Mouse (Mus musculus) left cerebral cortex, postnatal 4 days (tissue): ENCODE results near the gene Il17d. TPM values are rescaled to one million over a fixed set of nuclear protein-coding genes. Genes with fewer than 3 reads are reported as not detected.

Experiments used
- DNase-seq: peaks from one replicate; pipeline ENCODE4 v3.0.0-alpha.2; 2022
- intact Hi-C: fragments of 180-260 bp; cut with DNase I; formaldehyde crosslinking; loops from one replicate; pipeline ENCODE4 v1.15.1; 2025
- total RNA-seq, 2 experiments: library from RNA; stranded (reverse); gene quantifications; 2 replicates each; pipeline ENCODE4 v1.2.3; 2021

Il17d gene
- 10 to 100 TPM; 20.6 to 21.6 TPM for total RNA-seq

DNA sequence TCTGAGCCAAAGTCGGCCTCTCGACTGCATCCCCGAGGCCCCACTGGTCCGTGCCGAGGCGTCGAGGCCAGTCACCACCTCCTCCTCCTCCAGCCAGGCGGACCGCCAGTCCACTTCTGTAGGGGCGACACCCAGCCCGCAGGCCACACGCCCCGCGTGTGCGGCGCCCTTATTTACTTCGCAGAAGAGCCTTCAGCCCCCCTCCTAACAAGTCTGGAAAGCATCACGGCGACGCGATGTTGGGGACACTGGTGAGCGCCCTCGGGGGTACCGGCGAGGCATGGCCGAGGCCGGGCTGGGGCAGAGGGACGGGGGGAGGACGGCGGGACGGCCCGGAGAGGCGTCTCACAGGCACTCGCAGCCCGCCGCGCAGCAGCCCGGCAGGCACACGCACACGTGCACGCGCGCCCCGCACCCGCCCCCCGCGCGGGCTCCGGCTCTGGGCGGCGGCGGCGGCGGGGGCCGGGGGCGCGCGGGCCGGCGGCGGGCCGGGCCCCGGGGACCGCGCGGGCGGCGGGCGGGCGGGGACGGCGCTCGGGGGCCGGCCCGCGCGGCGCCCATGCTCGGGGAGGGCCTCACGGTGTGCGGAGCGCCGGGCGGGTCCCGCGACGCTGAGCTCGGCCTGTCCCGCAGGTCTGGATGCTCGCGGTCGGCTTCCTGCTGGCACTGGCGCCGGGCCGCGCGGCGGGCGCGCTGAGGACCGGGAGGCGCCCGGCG, at the start of gene Il17d:
Il17d (plus strand) TSS at position 107 of the 717 bp plus-strand sequence.
- DNase-seq: peak; percentile 41
- intact Hi-C loops: no loop called here

DNA sequence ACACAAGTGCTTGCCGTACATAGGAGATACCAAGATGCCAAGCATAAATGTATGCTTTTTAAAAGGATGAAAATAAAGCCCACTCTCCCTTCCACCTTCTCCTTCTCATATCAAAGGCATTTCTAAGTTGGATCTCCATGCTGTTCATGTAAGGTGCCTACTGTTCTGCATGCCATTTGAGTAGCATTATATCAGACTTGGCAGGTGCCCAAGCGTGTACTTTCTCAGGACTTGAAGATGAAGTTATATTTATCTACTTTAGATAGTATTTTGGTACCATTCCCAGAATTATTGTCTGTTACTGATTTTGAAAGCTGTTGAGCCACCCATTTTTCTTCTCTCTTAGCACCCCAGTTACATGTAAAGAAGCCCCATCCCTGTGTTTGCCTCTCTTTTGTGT, 49.5 kb upstream of the Il17d start:
- intact Hi-C loops: no loop called here
- DNase-seq: no peak

DNA sequence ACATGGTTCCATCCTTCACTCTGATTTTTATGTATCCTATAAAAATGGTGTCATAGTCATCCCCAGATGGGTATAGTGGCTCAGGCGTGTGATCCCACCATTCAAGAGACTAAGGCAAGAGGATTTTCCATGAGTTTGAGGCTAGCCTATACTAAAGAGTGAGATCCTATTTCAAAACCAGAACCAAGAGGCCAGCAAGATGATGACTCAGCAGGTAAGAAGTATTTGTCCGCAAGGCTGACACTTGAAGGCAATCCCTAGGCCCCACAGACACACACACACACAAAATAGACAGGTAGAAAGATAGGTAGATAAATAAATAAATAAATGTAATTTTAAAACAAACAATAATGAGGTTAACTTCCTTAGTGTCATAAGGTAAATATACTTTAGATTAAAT, 42.3 kb upstream of the Il17d start:
- DNase-seq: no peak
- intact Hi-C loops: no loop called here

DNA sequence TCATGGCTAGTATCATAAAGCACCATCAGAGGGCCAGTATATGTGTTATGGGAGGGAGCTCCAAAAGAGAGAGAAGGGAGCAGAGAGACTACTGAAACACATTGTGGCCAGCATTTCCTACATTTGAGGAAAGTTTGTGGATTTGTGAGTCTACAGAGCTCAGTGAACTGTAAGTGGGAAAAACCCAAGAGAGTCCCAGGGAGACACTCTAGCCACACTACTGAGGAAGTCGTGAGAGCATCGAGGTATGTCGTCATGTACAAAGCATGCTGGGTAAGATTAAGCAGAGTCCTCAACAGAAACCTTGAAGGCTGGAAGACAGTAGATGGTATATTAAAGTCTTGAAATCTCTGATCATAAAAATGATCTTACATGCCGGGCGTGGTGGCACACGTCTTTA, 40.4 kb upstream of the Il17d start:
- DNase-seq: no peak
- intact Hi-C loops: no loop called here

DNA sequence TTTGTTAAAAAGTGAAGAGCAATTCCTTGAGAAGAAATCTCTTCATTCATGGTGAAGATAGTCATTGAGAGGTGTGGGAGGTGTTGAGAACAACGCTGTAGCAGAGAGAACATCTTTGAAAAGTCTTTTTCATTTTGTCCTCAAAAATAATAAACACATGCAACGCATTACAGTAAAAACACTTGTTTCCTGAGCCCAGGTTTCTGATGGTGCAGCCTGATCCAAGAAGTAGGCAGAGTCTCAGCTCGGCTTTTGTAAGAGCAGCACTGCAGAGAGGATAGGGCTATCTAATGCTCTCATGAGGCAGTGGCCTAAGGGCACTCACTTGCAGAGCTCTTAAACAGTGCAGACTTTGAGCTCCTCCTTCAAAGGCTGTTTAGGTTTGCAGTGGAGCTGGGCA, 34.9 kb upstream of the Il17d start:
- intact Hi-C loops: no loop called here
- no peak for DNase-seq

DNA sequence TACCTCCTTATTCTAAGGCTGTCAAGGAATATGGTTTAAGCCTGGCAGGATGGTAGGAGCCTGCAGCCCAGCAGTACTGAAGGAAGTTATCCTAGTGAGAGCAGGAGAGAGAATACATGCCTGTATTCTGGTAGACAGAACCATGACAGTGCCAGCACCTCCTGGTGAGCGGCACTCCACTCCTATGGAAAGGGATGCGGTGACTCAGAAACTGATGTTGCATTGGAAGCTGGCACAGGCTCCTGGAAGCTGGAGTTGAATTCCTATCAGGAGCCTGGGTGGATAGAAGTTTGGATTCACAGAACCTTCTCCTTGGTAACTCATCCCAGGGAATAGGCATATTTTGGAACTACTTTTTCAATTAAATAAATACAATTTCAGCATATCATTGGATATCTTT, 30.7 kb upstream of the Il17d start:
- intact Hi-C loops: no loop called here
- DNase-seq: no peak

DNA sequence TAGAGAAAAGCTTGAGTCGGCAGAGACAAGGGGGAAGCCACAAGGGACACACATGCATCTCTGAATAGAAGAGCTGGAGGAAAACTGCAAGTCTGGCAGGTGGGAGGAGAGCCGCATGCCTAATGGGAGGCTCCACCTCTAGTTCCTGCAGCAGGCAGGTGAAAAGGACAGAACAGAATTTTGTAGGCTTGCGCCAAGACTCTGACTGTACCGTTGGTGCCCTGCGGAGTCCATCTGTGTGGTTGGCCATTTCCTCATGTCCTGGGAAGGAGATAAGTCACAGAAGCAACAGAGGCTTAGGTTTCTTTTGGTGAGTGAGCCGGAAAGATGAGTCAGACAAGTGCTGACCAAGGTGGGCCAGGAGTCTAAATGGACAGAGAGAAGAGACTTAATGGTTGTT, 20.8 kb upstream of the Il17d start:
- intact Hi-C loops: no loop called here

DNA sequence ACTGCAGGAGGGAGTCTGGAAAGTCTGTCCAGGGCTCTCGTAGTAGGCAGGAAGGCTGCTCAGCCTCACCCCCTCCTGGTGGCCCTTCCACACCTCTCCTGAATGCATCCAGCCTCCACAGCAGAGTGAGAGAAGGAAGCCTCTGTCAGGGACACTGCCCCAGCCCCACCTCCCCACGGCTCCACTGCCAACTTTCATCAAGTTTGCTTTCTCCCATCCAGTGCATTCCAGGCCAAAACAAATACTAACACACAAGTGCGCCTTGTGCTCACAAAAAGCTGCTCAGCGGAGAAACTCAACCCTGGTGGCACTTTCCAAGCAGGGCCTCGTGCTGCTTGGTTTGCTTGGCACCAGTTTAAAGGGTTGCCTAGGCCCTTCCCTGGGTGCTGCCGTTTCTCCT, 15.0 kb upstream of the Il17d start:
- DNase-seq: peak; percentile 28
- intact Hi-C loops: no loop called here

More for the DNA sequence above, 20.8 kb upstream of the Il17d start:
- peak; percentile 30 for DNase-seq

DNA sequence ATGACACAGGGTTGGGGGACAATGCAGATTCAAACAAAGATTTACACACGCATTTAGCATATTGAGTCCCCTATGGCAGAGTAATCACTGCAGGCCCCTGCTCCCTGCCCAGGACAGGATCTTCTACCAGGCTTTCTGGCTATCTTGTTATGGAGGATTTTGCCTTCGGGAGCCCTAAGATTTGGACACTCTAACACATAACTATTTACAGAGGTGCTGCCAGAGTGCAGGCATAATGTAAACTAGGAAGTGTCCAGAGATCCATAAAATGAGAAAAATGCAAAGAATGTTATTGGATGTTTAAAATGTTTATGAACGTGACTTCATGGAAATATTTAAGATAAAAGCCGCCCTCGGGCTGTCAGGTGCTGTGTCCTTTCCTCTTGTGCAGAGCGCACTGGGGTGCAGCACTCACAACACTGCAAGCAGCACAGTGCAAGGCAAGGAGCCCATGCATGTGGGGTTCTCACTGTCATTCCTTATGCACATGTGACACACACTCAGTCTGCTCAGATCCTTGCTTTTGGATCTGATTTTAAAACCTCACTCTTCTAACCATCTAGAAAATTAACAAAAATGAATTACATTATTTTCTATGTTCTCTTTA, 9.3 kb upstream of the Il17d start:
- intact Hi-C loops: no loop called here
- no peak for DNase-seq

DNA sequence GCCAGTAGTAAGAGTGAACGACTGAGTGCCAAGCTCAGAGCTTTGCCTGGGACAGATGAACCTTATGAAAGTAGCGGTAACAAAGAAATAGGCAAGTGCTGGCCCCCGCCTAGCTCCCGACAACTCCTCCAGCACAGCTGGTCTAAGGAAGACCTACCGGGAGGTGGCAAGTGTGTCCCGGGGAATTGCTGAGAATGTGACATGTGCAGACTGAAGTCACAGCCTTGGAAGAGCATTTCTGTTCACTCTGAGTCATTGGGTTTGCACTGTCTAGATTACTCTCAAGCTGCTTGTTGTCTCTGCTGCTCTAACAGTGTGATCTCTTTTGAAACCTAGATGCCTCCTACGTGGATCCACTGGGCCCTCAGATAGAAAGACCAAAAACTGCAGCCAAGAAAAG, 7.6 kb upstream of the Il17d start:
- no peak for DNase-seq
- intact Hi-C loops: no loop called here

DNA sequence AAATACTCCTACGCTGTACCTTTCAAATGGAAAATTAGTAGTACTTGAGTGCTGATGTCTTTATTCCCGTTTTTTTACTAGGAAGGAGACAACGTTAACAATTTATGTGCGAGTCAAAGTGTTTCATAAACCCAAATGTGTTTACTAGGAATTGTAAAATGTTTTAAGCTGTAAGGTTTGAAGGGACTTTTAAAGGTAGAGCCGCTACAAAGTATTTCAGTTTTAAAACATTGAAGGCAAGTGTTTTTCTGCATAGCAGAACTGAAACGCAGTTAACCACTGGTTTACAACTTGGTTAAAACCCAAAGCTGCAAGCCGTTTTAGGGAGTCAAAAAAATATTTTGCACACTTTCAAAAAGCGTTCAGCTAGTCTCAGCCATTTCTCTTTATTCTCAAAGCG, 815 bp upstream of the Il17d start:
- intact Hi-C loops: no loop called here
- no peak for DNase-seq

DNA sequence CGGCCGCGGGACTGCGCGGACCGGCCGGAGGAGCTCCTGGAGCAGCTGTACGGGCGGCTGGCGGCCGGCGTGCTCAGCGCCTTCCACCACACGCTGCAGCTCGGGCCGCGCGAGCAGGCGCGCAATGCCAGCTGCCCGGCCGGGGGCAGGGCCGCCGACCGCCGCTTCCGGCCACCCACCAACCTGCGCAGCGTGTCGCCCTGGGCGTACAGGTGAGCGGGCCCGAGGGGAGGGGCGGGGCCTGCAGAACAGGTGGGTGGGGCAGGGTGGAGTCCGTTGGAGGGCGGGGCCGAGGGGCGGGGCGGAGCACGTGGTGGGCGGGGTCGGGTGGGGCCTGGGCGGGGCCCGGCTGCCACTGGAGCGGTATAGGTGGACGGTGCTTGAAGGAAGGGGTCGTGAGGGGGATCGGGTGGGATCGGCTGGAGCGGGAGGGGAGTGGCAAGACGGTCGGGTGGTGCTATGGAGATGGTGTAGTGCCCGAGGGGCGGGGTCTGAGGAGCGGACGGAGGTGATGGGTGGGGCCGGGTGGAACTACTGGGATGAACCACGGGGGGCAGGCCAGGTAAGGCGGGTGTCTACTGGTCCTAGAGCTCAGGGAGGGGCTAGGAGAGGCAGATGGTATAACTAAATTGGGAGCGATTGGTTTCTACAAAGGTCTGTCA, 942 bp downstream of the Il17d start:
- intact Hi-C loops: no loop called here
- peak; percentile 57 for DNase-seq

DNA sequence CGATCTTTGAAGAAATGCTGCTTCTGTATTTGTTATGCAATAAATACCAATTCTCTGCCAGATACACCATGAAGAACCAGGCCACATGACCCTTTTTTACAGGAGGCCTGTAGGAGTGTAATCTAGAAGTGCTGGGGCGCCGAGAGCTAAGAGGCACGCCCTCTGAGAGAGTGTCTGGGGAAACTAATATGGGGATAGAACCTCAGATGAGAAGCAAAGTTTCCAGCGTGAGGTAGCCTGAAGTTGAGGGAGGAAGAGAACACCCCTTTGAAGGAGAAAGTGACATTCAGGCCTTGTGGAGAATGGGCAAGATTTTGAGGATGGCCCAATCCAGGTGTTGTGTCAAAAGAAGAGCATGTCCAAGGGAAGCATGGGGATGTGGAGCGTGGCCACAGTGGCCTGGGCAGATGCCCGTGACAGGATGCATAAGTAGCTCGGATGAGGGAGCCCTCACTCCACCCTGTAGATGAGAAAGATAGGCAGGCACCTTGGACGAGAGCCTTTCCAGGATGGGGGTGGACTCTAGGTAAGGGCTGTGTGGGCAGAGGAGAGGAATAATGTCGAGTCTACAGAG, 1.6 kb downstream of the Il17d start:
- intact Hi-C loops: no loop called here
- no peak for DNase-seq

DNA sequence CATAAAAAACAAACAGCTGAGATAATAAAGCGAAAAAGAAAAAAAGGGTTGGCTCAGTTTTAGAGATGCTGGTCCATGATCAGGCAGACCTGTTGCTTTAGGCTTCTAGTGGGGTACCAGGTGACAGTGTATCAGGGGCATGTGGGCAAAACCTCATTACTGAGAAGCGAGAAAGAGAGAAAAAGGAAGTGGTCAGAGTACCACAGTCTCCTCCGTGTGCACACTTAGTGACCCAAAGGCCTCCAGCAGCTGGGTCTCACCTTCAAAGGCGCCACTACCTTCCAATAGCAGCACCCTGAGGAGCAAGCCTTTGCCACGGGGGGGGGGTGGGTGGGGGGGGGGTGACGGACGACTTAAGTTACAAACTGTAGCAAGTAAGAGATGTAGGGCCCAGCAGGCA, 2.5 kb downstream of the Il17d start:
- no peak for DNase-seq
- intact Hi-C loops: no loop called here

DNA sequence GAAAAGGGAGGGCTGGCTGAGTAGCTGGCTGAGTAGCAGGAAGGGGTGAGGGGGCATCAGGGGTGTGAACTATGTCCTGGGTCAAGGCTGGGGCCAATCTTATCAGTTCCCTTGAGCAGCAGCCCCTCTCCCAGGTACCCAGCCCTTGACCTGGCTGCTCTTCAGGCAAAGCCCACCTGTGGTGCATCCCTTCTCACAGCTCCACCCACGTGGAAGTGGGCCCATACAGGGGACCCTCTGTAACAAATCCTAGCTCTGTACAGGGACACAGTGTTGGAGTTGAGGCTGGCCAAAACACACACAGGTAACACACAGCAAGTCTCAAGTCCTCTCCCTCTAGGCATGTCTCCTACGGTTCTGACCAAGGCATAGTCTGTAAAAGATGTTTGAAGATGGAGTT, 3.0 kb downstream of the Il17d start:
- intact Hi-C loops: no loop called here
- no peak for DNase-seq

DNA sequence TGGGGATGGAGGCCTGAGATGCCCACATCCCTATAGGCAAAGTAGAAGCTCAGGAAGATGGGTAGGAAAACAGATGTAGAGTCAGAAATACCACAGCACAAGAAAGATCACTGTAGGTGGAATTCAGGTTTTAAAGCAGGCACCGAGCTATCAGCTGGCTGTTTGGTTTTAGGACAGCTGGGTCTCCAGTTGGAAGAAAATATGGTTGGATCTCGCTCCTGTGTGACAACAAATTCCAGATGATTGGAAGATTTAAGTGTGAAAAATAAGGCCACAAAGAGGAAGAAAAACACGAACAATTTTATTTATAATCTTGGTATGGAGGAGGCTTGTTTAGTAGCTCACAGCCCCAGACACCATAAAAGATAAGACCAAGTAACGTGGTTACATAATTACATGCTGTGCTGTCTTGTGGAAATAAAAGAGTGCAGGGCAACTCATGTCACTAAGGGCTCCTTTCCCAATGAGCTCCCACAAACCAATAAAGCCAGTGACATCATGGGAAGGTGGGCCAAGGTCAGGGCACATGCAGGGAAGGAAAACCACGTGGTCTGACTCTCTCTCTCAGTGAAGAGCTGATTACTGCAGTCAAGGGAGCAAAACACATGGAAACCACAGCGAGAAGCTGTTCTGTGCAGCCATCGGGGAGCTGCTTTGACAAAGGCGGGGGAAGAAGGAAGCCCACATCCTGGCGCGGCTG, 4.7 kb downstream of the Il17d start:
- DNase-seq: no peak
- intact Hi-C loops: no loop called here

DNA sequence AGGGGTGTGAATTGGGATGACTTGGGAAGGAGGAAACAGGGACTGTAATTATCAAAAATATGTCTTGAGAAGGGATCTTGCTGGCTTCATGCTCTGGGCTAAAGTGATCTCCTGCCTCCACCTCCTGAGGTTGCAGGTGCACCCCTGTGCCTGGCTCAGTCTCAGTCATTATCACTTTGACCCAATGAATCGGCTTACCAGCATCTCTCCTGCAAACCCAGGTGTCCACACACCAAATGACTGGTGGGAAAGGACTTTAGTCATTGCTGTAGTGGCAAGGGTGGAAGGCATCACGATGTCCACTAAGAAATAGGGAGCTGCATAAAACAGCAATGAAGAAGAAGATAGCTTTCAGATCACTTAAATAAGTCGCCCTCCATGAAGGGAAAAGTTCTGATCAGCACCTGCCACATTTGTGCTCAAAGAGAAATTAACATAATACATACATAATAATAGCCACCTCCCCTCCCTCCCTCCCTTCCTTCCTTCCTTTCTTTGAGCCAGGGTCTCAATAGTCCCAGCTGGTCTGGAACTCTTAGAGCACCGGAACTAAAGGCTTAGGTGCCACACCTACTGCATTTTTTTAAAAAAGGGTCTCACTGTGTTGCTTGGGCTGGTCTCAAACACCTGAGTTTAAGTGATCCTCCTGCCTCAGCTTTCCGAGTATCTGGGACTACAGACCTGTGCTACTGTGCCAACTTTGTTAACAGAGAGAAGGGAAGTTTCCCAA, 5.4 kb downstream of the Il17d start:
- no peak for DNase-seq
- intact Hi-C loops: no loop called here

DNA sequence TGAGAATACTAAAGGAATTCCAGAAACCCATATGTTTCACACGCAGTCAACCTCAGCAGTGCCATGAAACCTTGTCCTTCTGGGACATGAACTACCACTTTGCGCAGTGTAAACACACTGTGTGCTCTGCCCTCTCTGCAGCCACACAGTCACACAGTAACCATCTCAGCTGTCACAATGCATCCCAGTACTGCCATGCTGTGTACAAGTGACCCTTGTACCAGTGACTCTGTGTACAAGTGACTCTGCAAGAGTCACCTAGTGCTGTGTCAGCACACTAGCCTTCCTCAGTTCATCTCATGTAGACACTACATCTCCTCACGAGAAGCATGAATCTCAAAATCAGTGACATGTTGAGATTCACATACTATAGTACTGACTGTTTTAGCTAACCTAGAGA, 8.0 kb downstream of the Il17d start:
- intact Hi-C loops: no loop called here
- DNase-seq: no peak

DNA sequence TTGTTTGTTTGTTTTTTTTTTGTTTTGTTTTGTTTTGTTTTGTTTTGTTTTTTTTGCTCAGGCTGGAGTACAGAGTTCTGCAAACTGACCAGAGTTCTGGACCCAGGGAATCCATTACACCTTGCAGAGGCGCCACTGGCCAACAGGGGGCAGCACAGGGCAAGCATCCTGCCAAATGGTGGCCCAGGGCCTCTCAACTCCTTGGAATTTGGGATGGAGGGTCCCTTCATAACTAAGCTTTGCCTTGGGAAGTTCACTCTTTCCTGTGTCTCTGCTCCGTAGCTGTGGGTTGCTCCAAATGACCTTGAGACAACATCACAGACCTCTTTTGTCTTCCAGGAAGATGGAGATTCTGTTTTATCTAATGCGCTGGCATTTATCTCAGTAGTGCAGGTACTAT, 8.6 kb downstream of the Il17d start:
- intact Hi-C loops: no loop called here
- peak; percentile 52 for DNase-seq

DNA sequence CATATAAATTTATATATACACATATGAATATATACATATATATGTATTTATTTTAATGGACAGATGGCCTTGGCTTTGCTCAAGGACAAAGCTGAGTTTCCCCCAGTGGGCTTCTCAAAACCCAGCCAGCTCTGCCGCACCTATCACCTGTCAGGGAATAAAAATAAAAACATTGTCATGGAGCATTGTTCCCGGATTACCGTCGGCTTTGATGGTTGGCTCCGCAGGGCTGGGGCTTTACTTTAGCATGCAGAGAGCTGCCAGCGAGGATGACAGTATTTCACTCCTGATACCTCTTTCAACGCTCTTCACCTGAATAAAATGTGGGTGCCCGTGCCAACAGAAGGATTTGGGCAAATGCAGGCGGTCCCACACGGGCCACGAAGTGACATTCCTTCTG, 9.3 kb downstream of the Il17d start:
- intact Hi-C loops: no loop called here
- DNase-seq: no peak

DNA sequence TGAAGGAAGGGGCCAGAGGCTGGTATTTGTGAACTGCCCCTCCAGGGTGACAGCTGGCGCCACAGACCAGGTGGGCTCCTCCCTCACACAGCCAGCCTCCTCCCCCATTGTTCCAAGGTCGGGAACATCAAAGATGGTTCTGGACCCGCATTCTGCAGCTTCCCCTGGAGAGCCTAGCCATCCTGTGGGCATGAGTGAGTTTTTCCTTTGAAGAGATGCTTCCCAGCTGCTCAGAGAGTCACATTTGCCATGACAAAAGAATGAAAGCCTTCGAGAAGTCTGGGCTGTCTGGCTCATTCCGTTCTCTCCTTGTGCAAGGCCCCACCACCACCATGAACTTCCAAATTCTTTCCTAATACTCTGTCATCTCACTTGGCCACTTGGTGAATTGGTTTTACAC, 9.8 kb downstream of the Il17d start:
- DNase-seq: no peak
- intact Hi-C loops: no loop called here
